Mouse (Mus musculus) T-helper 17 cell (primary cell): Measurements from ENCODE around the gene Spint2.

Experiments
- in situ Hi-C, 2 experiments: fragments of 300-600 bp; cut with MboI, MseI; formaldehyde crosslinking; loops; 1 replicate in 1 of 2; 2 replicates in 1 of 2; pipeline ENCODE4 v1.15.1; 2025; ENCODE audit warnings: high pct_unique_total_duplicates in 2 of 2

The Spint2 gene

GRCm38 (mm10) chr7:29281201-29282073 lies at the start of gene Spint2:
TSS of gene Spint2 (minus strand) at chr7:29281912.
- in situ Hi-C loops: no loop called here

DNA sequence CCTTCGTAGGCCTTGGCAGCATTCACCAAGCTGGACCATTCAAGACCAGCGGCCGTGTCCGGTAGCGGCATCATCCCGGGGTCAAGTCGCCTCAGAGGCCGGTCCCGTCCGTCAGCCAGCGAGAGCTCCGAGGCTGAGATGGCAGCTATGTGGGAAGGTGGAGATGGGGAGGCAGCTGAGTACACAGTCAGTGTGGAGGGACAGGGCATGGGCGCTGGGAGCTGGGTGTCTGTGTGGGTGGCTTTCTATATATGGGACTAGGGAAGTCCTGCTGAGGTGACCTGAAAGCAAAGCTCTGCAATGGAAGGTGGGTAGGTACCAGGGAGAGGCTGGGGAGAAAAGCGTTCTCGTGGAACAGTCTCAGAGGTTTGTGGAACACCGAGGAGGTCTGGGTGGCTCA lies 47.3 kb upstream of the Spint2 start:
- in situ Hi-C loops: no loop called here

DNA sequence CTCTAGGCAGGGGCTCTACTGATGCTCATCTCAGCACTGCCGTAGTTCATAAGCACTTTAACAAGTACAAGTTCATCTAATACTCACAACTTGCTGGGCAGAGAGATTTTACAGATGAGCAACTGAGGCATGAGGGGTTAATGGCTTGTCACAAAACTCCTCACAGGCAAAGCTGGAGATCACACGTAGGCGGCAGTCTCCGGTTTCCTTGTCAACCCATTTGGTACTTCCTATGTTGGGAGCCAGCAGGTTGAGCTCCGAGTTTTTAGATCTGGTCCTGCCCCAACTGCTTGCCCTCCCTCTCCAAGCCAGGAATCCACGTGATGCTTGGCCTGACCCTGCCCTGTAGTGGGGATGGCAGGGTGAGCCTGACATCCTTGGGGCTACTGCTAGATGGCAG lies 45.4 kb upstream of the Spint2 start:
- in situ Hi-C loops: no loop called here

GRCm38 (mm10) chr7:29319337-29320307 lies 37.9 kb upstream of the Spint2 start:
- in situ Hi-C loops: no loop called here

GRCm38 (mm10) chr7:29318115-29318911 lies 36.6 kb upstream of the Spint2 start:
- in situ Hi-C loops: no loop called here

DNA sequence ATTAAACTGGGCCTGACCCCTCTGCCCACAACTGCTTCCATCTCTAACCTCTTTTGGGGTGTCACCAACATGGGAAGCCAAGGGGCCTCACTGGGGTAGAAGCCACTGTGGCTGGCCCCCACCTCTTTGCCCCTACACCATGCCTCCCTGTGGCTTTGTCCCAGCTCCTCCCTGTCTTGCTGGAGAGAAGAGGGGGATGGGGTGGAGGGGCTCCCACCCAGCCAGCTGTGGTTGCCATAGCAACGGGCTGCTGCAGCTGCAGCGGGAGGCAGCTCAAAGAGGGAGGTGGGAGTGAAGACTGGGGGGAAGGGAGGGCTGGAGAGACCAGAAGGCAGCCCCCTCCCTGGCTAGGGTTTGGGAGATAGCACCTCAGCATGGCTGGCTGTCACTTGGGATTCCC lies 35.8 kb upstream of the Spint2 start:
- in situ Hi-C loops: no loop called here

DNA sequence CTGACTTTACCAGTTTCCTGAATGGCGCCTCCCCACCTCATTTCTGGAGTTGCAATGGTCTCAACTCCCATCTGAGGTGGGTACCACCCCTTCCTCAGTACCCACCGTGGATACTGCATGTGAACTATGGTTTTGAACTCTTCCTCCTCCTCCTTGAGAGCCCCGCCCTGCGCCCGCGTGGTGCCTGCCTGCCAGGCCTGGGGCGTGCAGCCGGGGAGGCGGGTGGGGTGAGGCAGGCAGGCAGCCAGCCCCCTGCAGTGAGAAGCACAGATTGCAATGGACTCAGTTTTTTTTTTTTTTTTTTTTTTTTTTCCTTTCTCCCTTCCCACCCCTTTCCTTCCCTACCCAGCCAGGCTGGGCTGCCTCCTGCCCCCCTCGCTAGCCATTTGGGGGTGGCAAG lies 35.3 kb upstream of the Spint2 start:
- in situ Hi-C loops: no loop called here

DNA sequence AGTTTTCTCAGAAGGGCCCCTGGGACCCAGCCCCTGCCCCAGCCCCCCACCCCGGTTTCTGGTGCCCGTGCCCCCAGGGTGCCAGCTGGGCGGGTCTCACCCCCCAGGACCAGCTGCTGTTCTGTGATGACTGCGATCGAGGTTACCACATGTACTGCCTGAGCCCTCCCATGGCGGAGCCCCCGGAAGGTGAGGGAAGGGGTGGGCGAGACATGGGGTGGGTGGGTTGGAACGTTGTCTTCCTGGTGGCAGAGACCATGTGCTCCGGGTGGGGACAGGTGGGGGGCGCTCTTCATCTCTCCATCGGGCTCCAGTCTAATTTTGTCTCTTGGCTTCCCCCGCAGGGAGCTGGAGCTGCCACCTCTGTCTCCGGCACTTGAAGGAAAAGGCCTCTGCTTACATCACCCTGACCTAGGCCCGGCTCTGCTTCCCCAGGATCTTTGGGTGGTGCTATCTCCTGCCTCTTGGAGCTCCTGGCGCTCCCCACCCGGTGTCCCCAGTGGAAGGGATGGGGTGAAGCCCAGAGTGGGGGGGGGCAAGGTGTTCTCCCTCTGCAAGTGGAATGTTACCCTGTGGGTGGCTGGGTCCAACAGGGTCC lies 34.5 kb upstream of the Spint2 start:
- in situ Hi-C loops: no loop called here

GRCm38 (mm10) chr7:29314844-29315628 lies 33.3 kb upstream of the Spint2 start:
- in situ Hi-C loops: no loop called here

- in situ Hi-C loops: no loop called here
Observed at GRCm38 (mm10) chr7:29313572-29314261, 32.0 kb upstream of the Spint2 start.

DNA sequence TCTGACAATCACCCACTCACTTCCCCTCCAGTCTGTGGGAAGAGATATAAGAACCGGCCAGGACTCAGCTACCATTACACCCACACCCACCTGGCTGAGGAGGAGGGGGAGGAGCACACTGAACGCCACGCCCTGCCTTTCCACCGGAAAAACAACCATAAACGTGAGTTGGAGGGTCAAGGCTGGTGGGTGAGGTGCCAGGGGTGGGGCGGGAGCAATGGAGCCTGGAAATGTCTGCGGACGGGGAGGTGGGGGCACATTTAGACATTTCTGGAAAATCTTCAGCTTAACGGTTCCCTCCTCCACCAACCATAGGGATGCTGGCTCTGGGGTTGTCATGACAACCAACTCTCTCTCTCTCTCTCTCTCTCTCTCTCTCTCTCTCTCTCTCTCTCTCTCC lies 31.3 kb upstream of the Spint2 start:
- in situ Hi-C loops: no loop called here

DNA sequence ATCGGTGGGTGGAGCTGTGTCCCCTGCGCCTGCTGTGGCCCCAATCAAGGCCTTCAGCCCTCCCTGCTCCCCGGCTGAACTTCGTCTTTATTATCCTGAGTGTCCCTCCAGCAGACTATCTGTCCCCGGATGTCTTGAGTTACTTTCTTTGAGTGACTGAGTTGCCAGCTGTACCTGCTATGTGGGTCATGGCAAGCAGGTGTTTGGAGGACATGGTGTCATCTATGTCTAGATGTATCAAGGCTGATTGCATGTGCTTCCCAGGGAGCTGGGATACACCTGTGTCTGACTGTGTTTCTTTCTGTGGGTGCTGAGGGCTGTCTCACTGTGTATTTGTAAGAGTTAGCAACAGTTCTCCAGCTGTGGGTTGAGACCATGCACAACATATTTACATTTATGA lies 28.0 kb upstream of the Spint2 start:
- in situ Hi-C loops: no loop called here

GRCm38 (mm10) chr7:29309221-29309721 lies 27.6 kb upstream of the Spint2 start:
- in situ Hi-C loops: no loop called here

GRCm38 (mm10) chr7:29307350-29308104 lies 25.8 kb upstream of the Spint2 start:
- in situ Hi-C loops: no loop called here

- in situ Hi-C loops: no loop called here
Observed at GRCm38 (mm10) chr7:29306619-29307018, 24.9 kb upstream of the Spint2 start.

DNA sequence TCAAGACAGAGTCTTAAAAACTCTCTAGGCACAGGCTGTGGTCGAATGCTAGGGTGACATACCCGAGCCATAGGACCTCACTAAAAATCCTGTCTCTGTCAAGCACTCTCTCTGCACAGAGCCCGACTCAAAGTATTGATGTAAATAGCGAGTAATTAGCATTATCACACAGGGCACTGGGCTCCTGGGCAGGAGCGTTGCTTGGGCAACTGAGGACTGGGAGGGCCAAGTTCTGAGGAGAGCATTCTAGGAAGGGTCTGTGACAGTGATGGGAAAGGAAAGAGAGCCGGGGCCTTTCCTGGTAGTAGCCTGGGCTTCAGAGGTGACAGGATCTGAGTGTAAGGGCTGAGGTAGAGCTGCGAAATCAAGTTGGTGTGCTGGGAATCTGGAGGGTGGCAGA lies 24.4 kb upstream of the Spint2 start:
- in situ Hi-C loops: no loop called here

GRCm38 (mm10) chr7:29305263-29305988 lies 23.7 kb upstream of the Spint2 start:
- in situ Hi-C loops: no loop called here
